In genomic region chr4:10860825-10861224, GRCm38 (mm10) we compare ENCODE assay signal across 11 mouse cellular contexts.
"Had no signal": no experiment of that assay in that cellular context is flagged by ENCODE, and none has a peak within 500 bp of the region (broad histone marks: within the 10 kb centered on the region; RNA-seq: fewer than 3 reads in every experiment).

No protein-coding gene starts in this region.

- H3K9me3 ChIP-seq: limb, embryonic 15.5 days; liver, embryonic 12.5 days; stomach, embryonic 15.5 days had no signal

- ATAC-seq: liver, embryonic 12.5 days had no signal

- H3K27ac ChIP-seq: kidney, postnatal 0 days; limb, embryonic 15.5 days; liver, embryonic 12.5 days; macrophage; stomach, embryonic 15.5 days had no signal

- DNase-seq: kidney, adult 11 months; lung, embryonic 14.5 days; lung, postnatal 14 days; midbrain, embryonic 14.5 days; thymus, adult 2 months; thymus, postnatal 25 days had no signal

- H3K4me1 ChIP-seq: stomach, embryonic 15.5 days had no signal

- H3K36me3 ChIP-seq: limb, embryonic 15.5 days; liver, embryonic 12.5 days; stomach, embryonic 15.5 days had no signal

- H3K4me2 ChIP-seq: limb, embryonic 15.5 days; stomach, embryonic 15.5 days had no signal

- H3K27me3 ChIP-seq: limb, embryonic 15.5 days; liver, embryonic 12.5 days; stomach, embryonic 15.5 days had no signal

- H3K9ac ChIP-seq: limb, embryonic 15.5 days; liver, embryonic 12.5 days; lung, embryonic 14.5 days; stomach, embryonic 15.5 days had no signal

- H3K4me3 ChIP-seq: limb, embryonic 15.5 days; liver, embryonic 12.5 days; stomach, embryonic 15.5 days had no signal
